ENCODE assay signal across 8 mouse cellular contexts in the genomic region with DNA sequence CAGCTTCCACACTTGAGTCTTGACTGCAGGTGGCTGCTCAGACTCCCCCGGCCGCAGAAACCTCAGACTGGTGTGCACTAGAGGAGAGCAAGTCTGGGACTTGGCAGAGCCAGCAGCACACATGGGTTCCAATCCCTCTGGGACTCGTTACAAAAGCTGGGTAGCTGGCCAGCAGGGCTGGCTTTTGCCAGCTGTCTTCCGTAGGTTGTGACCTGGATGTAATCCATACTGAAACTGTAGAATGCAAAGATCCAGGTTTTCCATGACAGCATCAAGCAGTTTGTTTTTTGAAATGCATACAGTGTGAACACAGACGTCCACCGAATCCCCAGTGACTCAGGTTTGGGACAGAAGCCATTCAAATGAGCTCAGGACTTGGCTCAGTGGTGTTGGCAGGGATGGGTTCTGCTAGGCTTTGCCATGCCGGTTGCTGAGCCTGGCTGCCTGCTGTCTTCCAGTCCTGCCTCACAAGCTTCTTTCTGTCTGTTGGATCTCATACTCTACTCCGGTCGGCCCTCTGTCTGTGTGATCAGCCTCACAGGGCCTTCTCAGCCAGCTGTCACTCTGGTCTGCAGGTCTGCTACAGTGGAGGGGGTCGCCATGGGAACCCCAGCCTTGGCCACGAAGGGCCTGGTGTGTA.
A peak's percentile ranks its signal among the peaks of the same experiment; 100 is the strongest.
DNase-seq lines count a peak whose midpoint lies in the region; ATAC-seq and TF ChIP-seq lines count a peak whose summit lies in the region.

No protein-coding gene starts in this region.

- no peaks in the 10 kb centered on the region for H3K9me3 ChIP-seq in kidney, postnatal 0 days (replicated peaks; ENCODE audit: low read length)
- H3K9me3 ChIP-seq in embryonic facial prominence, embryonic 13.5 days, result no peaks in the 10 kb centered on the region
- no peaks in the 10 kb centered on the region for H3K9me3 ChIP-seq in midbrain, embryonic 16.5 days (replicated peaks; ENCODE audit: control insufficient read depth, low read length, poor library complexity, severe bottlenecking)

- no peak overlapping the region for H3K9ac ChIP-seq in kidney, postnatal 0 days (ENCODE audit: low read depth, low read length)
- no peak overlapping the region for H3K9ac ChIP-seq in embryonic facial prominence, embryonic 13.5 days
- H3K9ac ChIP-seq in midbrain, embryonic 16.5 days (ENCODE audit: low read depth, low read length), result no peak overlapping the region

- no peak overlapping the region for H3K4me3 ChIP-seq in kidney, postnatal 0 days (replicated peaks; ENCODE audit: low read depth, low read length)
- no peak overlapping the region for H3K4me3 ChIP-seq in embryonic facial prominence, embryonic 13.5 days
- H3K4me3 ChIP-seq in midbrain, embryonic 16.5 days (ENCODE audit: low read depth, low read length), result no peak overlapping the region

- peaks cover 16% of the 10 kb centered on the region; the same call in 1 of the 2 replicates for H3K4me1 ChIP-seq in kidney, postnatal 0 days (replicated peaks; ENCODE audit: insufficient read depth, low read length)
- peaks cover 57% of the 10 kb centered on the region for H3K4me1 ChIP-seq in embryonic facial prominence, embryonic 13.5 days
- H3K4me1 ChIP-seq in midbrain, embryonic 16.5 days (ENCODE audit: control insufficient read depth, insufficient read depth, low read length), result peaks cover 7% of the 10 kb centered on the region; the same call in 1 of the 2 replicates

- peak; percentile 28 for DNase-seq in kidney, postnatal 0 days (ENCODE audit: low spot score)
- no peak for DNase-seq in kidney, postnatal 10 days
- peak; percentile 65 to 69 for DNase-seq in heart, adult 9 months (ENCODE audit: low spot score in 2 of 2)
- peak; percentile 75 to 79 for DNase-seq in layer of hippocampus, postnatal 36 days
- DNase-seq in T-cell, adult 2 months (ENCODE audit: low spot score), result no peak

- 46% methylated on average over 11 of the region's 11 CpGs for WGBS in kidney, postnatal 0 days
- WGBS in embryonic facial prominence, embryonic 13.5 days, result 59% methylated on average over 11 of the region's 11 CpGs
- 44% methylated on average over 11 of the region's 11 CpGs for WGBS in midbrain, embryonic 16.5 days

- H3K27ac ChIP-seq in kidney, postnatal 0 days, result no peak overlapping the region
- no peak overlapping the region for H3K27ac ChIP-seq in embryonic facial prominence, embryonic 13.5 days
- H3K27ac ChIP-seq in midbrain, embryonic 16.5 days (ENCODE audit: low read length), result peak overlapping the region; percentile 17; the same call in 1 of the 2 replicates

- no peaks in the 10 kb centered on the region for H3K36me3 ChIP-seq in kidney, postnatal 0 days (ENCODE audit: insufficient read depth, low read length)
- H3K36me3 ChIP-seq in embryonic facial prominence, embryonic 13.5 days, result peaks cover 14% of the 10 kb centered on the region; the same call in 1 of the 2 replicates
- no peaks in the 10 kb centered on the region for H3K36me3 ChIP-seq in midbrain, embryonic 16.5 days (ENCODE audit: control insufficient read depth, insufficient read depth, low read length)

- H3K27me3 ChIP-seq in kidney, postnatal 0 days (ENCODE audit: insufficient read depth, low read length), result no peaks in the 10 kb centered on the region
- H3K27me3 ChIP-seq in embryonic facial prominence, embryonic 13.5 days, result no peaks in the 10 kb centered on the region; the same call in 1 of the 2 replicates
- no peaks in the 10 kb centered on the region for H3K27me3 ChIP-seq in midbrain, embryonic 16.5 days (ENCODE audit: control insufficient read depth, insufficient read depth, low read depth, low read length)

- no peak overlapping the region for H3K4me2 ChIP-seq in kidney, postnatal 0 days (ENCODE audit: low read length)
- H3K4me2 ChIP-seq in embryonic facial prominence, embryonic 13.5 days, result no peak overlapping the region
- H3K4me2 ChIP-seq in midbrain, embryonic 16.5 days (ENCODE audit: low read length), result no peak overlapping the region

- no peak for ATAC-seq in kidney, postnatal 0 days (replicated peaks; ENCODE audit: low FRiP score, low read depth)
- 0 out of 2 replicates have a peak, but pooled peaks have one; percentile 46 for ATAC-seq in embryonic facial prominence, embryonic 13.5 days (ENCODE audit: insufficient number of reproducible peaks, insufficient read depth, low FRiP score, low TSS enrichment, low read depth)
- peak; percentile 79 for ATAC-seq in midbrain, embryonic 16.5 days
- ATAC-seq in megakaryocyte progenitor cell, adult 5-6 weeks (replicated peaks; ENCODE audit: poor library complexity), result no peak

- TF ChIP-seq CTCF in kidney, postnatal 0 days (IDR thresholded peaks at IDR 0.05; ENCODE audit: low read depth), result no peak

Comparison
In these comparisons a context has a peak if more than half of its experiments do, and no peak if none do; other contexts are left out.
1. DNase-seq: peak in kidney, postnatal 0 days (single experiment), heart, adult 9 months (2 of 2) and layer of hippocampus, postnatal 36 days (2 of 2); none in kidney, postnatal 10 days (single experiment) and T-cell, adult 2 months (single experiment).
2. ATAC-seq: peak in embryonic facial prominence, embryonic 13.5 days (single experiment) and midbrain, embryonic 16.5 days (single experiment); none in kidney, postnatal 0 days (single experiment) and megakaryocyte progenitor cell, adult 5-6 weeks (single experiment).